Mouse (Mus musculus) heart, embryonic 11.5 days (tissue): ENCODE data around the gene Cipc. TPM values are rescaled to one million over a fixed set of nuclear protein-coding genes. Genes with fewer than 3 reads are reported as not detected.
A peak's percentile ranks its signal among the peaks of the same experiment; 100 is the strongest.

Experiments
- ATAC-seq: fragments of 200-750 bp; cut with Nextera tagmentation; replicated peaks from 2 replicates; pipeline ENCODE4 v1.8.0; 2017; ENCODE audit warnings: moderate library complexity; ENCODE audit not compliant: insufficient number of reproducible peaks, low FRiP score, low TSS enrichment
- H3K27ac ChIP-seq: fragments of 300-500 bp; sonication (generic); 2 replicates; pipeline ENCODE4 v1.5.1; 2014; ENCODE audit warnings: mild to moderate bottlenecking, low read depth, low read length
- H3K27me3 ChIP-seq: fragments of 300-500 bp; sonication (generic); 2 replicates; pipeline ENCODE4 v1.6.1; 2014; ENCODE audit warnings: mild to moderate bottlenecking, low read length, mixed read lengths; ENCODE audit not compliant: control insufficient read depth, insufficient read depth
- H3K36me3 ChIP-seq: fragments of 300-500 bp; sonication (generic); 2 replicates; pipeline ENCODE4 v1.6.1; 2014; ENCODE audit warnings: mild to moderate bottlenecking, low read length, moderate library complexity, mixed read lengths; ENCODE audit not compliant: control insufficient read depth, insufficient read depth
- H3K4me1 ChIP-seq: fragments of 300-500 bp; sonication (generic); 2 replicates; pipeline ENCODE4 v1.6.1; 2014; ENCODE audit warnings: low read length; ENCODE audit not compliant: control insufficient read depth, insufficient read depth
- H3K4me2 ChIP-seq: fragments of 300-500 bp; sonication (generic); 2 replicates; pipeline ENCODE4 v1.6.1; 2014; ENCODE audit warnings: mild to moderate bottlenecking, moderate library complexity
- H3K4me3 ChIP-seq: fragments of 300-500 bp; sonication (generic); 2 replicates; pipeline ENCODE4 v1.5.1; 2014; ENCODE audit warnings: low read depth, low read length
- H3K9ac ChIP-seq: fragments of 300-500 bp; sonication (generic); 2 replicates; pipeline ENCODE4 v1.6.1; 2014; ENCODE audit warnings: mild to moderate bottlenecking, low read depth, low read length, moderate library complexity
- H3K9me3 ChIP-seq: fragments of 300-500 bp; sonication (generic); replicated peaks from 2 replicates; pipeline ENCODE4 v1.6.1; 2016; ENCODE audit warnings: low read length; ENCODE audit not compliant: control insufficient read depth
- WGBS: fragments of 180-500 bp; shearing (Covaris S2); extraction: QIAGEN DNeasy Blood & Tissue Kit; methylation state at CpG from one replicate; pipeline ENCODE4 v1.1.7; 2014; ENCODE audit not compliant: insufficient replicate concordance; 5-methylcytosine and 5-hydroxymethylcytosine counted together
- polyA plus RNA-seq: library from polyadenylated mRNA; unstranded; fragments of >200 nt; fragmentation: Nextera tagmentation; extraction: Ambion mirVana; gene quantifications from 2 replicates; pipeline ENCODE4 v1.2.1, GENCODE M21; 2014

Cipc gene
- polyA plus RNA-seq, 1 experiment from 2014 or later: 26.7 TPM

DNA sequence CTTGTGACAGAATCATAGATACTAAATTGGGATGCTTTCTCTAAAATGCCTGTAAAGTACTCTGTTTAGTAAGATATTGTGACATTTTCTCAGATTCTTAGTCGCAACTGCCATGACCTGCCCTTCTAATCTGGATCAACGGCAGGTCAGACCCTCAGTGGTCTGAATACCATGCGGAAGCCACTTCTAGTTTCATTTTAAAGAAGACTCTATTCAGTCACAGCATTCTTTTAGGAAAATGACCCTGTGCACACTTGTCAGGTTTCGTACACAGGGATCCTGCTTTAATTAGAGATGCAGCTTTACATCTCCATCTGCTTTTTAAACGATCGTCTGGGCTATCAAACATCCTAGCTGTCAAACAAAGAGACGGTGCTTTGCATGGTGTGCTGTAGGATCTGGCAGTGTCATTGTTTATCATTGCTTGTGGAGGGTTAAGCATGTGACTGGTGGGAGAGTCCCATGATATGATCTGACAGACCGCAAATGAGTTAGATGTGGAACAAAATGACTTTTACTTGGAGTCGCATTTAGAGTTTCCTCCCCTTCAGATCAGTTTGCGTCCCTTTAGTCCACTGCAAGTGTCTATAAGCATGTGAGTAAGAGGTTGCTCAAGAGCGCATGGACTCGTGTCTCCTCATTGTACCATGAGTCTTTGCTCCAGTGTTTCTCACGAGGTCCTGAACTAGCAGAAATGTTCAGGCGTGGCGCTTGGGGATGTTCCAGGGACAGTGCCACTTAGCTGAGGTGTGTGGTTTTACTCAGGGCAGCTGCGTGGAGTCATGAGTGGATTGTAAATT, 3.5 kb downstream of the Cipc start:
- Histone ChIP-seq H3K9ac (no peak overlapping the region), H3K9me3 (no peaks in the 10 kb centered on the region), H3K36me3 (peaks cover 6% of the 10 kb centered on the region; the same call in 1 of the 2 replicates), H3K4me3 (no peak overlapping the region), H3K27me3 (no peaks in the 10 kb centered on the region), H3K4me1 (peaks cover 22% of the 10 kb centered on the region), H3K4me2 (peak overlapping the region; percentile 11; the same call in 1 of the 2 replicates), H3K27ac (no peak overlapping the region)
- WGBS: 81% methylated on average over 16 of the region's 16 CpGs
- ATAC-seq: no peak

DNA sequence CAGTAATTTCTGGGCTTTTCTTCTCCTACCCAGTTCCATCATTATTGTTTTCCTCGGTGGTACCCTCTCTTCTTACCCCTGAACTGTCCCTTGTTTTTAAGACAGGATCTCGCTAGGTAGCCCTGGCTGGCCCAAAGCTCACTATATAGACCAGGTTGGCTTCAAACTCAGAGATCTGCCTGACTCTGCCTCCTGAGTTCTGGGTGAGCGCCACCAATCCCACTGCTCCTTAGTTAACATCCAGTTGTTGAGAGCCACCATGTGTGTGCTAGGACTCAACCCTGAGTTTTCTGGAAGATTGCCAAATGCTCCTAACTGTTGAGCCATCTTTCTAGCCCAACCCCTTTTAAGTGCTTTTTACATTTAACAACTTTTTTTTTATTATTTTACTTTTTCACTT, 4.1 kb downstream of the Cipc start:
- 83% methylated on average over 3 of the region's 3 CpGs for WGBS
- Histone ChIP-seq H3K4me2 (no peak overlapping the region), H3K4me1 (peaks cover 28% of the 10 kb centered on the region), H3K36me3 (peaks cover 6% of the 10 kb centered on the region), H3K27me3 (no peaks in the 10 kb centered on the region), H3K9me3 (no peaks in the 10 kb centered on the region), H3K4me3 (no peak overlapping the region), H3K9ac (no peak overlapping the region), H3K27ac (no peak overlapping the region)
- ATAC-seq: no peak

DNA sequence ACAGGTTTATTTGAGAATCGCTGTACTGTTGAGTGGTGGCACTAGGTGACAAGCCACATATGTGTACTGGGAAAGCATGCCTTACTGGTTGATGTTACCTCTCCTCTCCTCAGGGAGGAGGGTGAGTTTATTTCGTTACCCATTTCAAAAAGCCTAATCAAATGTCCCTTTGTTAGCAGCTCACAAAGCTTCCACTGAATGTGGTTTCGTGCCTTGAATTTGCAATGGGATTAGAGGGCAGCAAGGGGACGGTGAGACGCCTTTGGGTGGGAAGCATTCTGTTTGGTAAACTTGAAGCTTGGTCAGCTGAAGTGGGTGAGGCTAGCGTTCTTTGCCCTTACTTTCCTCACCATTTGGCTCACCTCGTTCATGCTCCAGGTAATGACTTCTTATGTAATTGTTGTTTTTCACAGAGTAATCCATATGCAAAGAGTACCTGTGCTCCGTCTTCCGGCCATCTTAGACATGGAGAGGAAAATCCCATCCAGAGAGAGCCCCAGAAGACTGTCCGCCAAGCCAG, 5.5 kb downstream of the Cipc start:
- Histone ChIP-seq H3K36me3 (peaks cover 8% of the 10 kb centered on the region), H3K4me2 (no peak overlapping the region), H3K9ac (no peak overlapping the region), H3K9me3 (no peaks in the 10 kb centered on the region), H3K4me3 (no peak overlapping the region), H3K27me3 (no peaks in the 10 kb centered on the region), H3K27ac (no peak overlapping the region), H3K4me1 (peaks cover 28% of the 10 kb centered on the region)
- 83% methylated on average over 10 of the region's 10 CpGs for WGBS
- ATAC-seq: no peak

DNA sequence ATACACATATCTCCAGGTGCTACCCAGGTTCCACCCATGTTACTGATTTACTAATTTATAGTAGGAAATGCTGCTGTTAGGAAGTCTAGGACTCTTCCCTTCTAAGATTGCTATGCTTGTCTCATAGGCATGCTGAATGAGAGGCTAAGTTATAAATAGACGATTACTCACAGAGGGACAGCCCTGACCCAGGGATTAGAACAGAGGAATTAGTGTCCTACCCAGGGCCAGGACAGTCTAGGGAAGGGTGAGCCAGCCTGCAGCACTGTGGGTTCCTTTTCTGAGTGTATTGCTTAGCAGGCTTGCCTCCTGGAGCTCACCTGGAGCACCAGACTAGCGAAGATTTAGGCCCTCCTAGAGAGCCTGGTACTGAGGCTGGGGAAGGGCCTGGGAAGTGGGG, 9.1 kb downstream of the Cipc start:
- H3K4me2 ChIP-seq: no peak overlapping the region
- WGBS: 65% methylated on average over 2 of the region's 2 CpGs
- H3K4me3 ChIP-seq: no peak overlapping the region
- peak overlapping the region; percentile 62 for H3K27ac ChIP-seq
- ATAC-seq: peak; percentile 59
- H3K4me1 ChIP-seq: peaks cover 6% of the 10 kb centered on the region
- H3K27me3 ChIP-seq: no peaks in the 10 kb centered on the region
- H3K36me3 ChIP-seq: peaks cover 24% of the 10 kb centered on the region
- H3K9ac ChIP-seq: no peak overlapping the region
- no peaks in the 10 kb centered on the region for H3K9me3 ChIP-seq

DNA sequence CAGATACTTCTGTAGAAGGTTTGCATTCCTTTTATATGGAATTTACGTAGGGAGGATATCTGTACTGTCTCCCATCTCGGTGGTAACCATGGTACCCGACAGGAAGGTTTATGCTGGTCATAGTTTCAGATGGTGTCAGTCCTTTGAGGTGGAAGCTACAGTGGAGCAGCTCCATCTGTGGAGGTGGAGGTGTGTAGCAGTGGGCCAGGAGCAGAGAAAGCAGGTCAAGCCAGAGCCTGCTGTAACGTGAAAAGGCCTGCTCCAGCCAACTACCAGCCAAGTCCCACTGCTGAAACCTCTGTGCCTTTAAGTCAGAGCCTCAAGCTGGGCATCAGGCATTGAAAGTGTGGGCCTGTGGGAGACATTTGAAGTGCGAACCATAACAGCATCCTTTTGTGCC, 11.7 kb downstream of the Cipc start:
- H3K4me3 ChIP-seq: no peak overlapping the region
- no peak overlapping the region for H3K9ac ChIP-seq
- peaks cover 6% of the 10 kb centered on the region for H3K4me1 ChIP-seq
- no peaks in the 10 kb centered on the region for H3K9me3 ChIP-seq
- H3K27ac ChIP-seq: no peak overlapping the region
- H3K36me3 ChIP-seq: peaks cover 42% of the 10 kb centered on the region
- no peak overlapping the region for H3K4me2 ChIP-seq
- 86% methylated on average over 5 of the region's 5 CpGs for WGBS
- no peak for ATAC-seq
- no peaks in the 10 kb centered on the region for H3K27me3 ChIP-seq

DNA sequence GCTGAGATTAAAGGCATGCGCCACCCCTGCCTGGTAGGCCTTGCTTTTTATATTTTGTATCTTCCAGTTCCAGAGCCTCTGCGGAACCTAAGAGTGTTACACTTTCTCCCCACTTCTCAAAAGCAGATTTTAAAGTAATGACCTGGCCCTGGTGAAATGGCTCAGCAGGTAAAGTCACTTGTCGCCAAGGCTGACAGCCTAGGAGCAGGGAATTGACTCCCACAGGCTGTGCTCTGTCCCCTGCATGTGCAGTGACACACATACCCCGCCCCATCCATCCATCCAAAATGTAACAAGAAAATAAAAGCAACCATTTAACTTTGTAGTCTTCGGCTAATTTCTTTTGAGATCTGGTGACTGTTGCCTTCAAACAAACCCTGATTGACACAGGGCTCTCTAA, 12.8 kb downstream of the Cipc start:
- WGBS: 89% methylated on average over 5 of the region's 5 CpGs

DNA sequence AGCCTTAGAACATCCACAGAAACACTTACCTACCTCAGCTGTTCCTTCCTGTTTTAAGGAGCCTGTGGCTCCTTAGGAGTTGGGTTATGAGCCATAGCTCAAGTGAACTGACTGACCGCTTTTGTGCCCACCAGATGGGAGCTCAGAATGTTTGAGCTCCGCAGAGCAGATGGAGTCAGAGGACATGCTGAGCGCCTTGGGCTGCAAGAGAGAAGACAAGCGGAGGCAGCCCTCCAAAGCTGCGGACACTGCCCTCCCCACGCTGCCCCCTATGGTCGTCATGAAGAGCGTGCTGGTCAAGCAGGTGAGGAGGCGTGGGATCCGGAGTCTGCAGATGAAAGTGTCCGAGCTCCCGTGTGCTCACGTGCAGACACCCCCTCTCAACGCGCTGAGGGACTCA, 13.3 kb downstream of the Cipc start:
- Histone ChIP-seq H3K4me1 (peaks cover 6% of the 10 kb centered on the region), H3K4me2 (no peak overlapping the region), H3K9ac (no peak overlapping the region), H3K27ac (no peak overlapping the region), H3K36me3 (peaks cover 42% of the 10 kb centered on the region), H3K27me3 (no peaks in the 10 kb centered on the region), H3K9me3 (no peaks in the 10 kb centered on the region), H3K4me3 (no peak overlapping the region)
- ATAC-seq: no peak
- 83% methylated on average over 15 of the region's 15 CpGs for WGBS

More for the DNA sequence above, 12.8 kb downstream of the Cipc start:
- Histone ChIP-seq H3K9me3 (no peaks in the 10 kb centered on the region), H3K27ac (no peak overlapping the region), H3K4me1 (peaks cover 6% of the 10 kb centered on the region), H3K9ac (no peak overlapping the region), H3K4me3 (no peak overlapping the region), H3K36me3 (peaks cover 39% of the 10 kb centered on the region), H3K27me3 (no peaks in the 10 kb centered on the region), H3K4me2 (no peak overlapping the region)
- no peak for ATAC-seq

DNA sequence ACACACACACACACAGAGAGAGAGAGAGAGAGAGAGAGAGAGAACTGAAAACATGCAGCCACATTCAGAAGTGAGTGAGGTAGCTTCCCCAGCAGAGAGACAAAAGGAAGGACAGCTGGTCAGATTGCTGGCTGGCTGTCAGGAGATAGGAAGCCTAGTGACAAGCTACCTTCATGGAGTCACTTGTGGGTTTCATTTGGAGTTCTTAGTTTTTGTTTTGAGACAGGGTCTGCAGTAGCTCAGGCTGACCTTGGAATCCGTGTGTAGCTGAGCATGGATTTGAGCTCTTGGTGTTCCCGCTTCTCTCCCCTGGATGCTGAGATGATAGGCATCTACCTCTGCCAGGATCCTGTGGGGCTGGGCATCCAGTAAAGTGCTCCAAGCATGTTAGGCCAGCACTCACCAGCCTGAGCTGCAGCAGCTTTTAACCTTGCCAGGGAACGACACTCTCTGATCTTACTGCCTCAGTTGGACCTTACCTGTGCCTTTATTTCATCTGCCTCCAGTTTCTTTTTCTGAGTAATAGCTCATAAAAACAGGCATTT, 14.0 kb downstream of the Cipc start:
- Histone ChIP-seq H3K4me3 (no peak overlapping the region), H3K27me3 (no peaks in the 10 kb centered on the region), H3K4me1 (peaks cover 2% of the 10 kb centered on the region), H3K4me2 (no peak overlapping the region), H3K9ac (no peak overlapping the region), H3K9me3 (no peaks in the 10 kb centered on the region), H3K27ac (no peak overlapping the region), H3K36me3 (peaks cover 42% of the 10 kb centered on the region)
- ATAC-seq: no peak
- WGBS: 90% methylated on average over 3 of the region's 3 CpGs
